Mouse (Mus musculus) testis, adult 2 months (tissue): ENCODE data around the gene Emc3. TPM values are rescaled to one million over a fixed set of nuclear protein-coding genes. Genes with fewer than 3 reads are reported as not detected.
A peak's percentile ranks its signal among the peaks of the same experiment; 100 is the strongest.

Experiments used
- H3K27ac ChIP-seq: fragments of 200-500 bp; 2 replicates; pipeline ENCODE4 v1.5.1; 2012; ENCODE audit warnings: low read depth, low read length; ENCODE audit not compliant: control insufficient read depth, insufficient read depth
- H3K27me3 ChIP-seq: fragments of 200-500 bp; 2 replicates; pipeline ENCODE4 v1.6.1; 2012; ENCODE audit warnings: mild to moderate bottlenecking, low read length, moderate library complexity; ENCODE audit not compliant: control insufficient read depth, insufficient read depth
- H3K36me3 ChIP-seq: fragments of 200-500 bp; 2 replicates; pipeline ENCODE4 v1.6.1; 2012; ENCODE audit warnings: mild to moderate bottlenecking, low read length; ENCODE audit not compliant: control insufficient read depth, insufficient read depth
- H3K4me1 ChIP-seq: fragments of 200-500 bp; 2 replicates; pipeline ENCODE4 v1.6.1; 2012; ENCODE audit warnings: low read length; ENCODE audit not compliant: control insufficient read depth, insufficient read depth
- H3K4me3 ChIP-seq: fragments of 200-500 bp; 2 replicates; pipeline ENCODE4 v1.5.1; 2012; ENCODE audit warnings: low read depth, mild to moderate bottlenecking, low read length, moderate library complexity, mixed read lengths; ENCODE audit not compliant: control insufficient read depth
- CTCF ChIP-seq: fragments of 200-500 bp; IDR thresholded peaks from 2 replicates; pipeline ENCODE4 v1.5.1; 2012; ENCODE audit warnings: low read depth, mild to moderate bottlenecking, inconsistent platforms, low read length, moderate library complexity; ENCODE audit not compliant: control insufficient read depth, insufficient read depth, insufficient replicate concordance
- POLR2A ChIP-seq: fragments of 200-500 bp; IDR thresholded peaks from 2 replicates; pipeline ENCODE4 v1.6.1; 2012; ENCODE audit warnings: low read depth, mild to moderate bottlenecking, inconsistent platforms, low read length, moderate library complexity; ENCODE audit not compliant: control insufficient read depth
- polyA plus RNA-seq: library from polyadenylated mRNA; depleted of rRNA; stranded (reverse); fragments of >200 nt; gene quantifications from 2 replicates; pipeline ENCODE4 v1.2.3, GENCODE M21; 2012

Gene Emc3
- polyA plus RNA-seq, 1 experiment = 32.9 TPM

- no peaks in the 10 kb centered on the region; the same call in 1 of the 2 replicates for H3K4me1 ChIP-seq
- peaks cover 2% of the 10 kb centered on the region for H3K36me3 ChIP-seq
- TF ChIP-seq CTCF (no peak), POLR2A (no peak)
- peak overlapping the region; percentile 91 for H3K4me3 ChIP-seq
- no peaks in the 10 kb centered on the region for H3K27me3 ChIP-seq
- H3K27ac ChIP-seq = peak overlapping the region; percentile 63; the same call in 1 of the 2 replicates
These were observed 470 bp upstream of the Emc3 start for GRCm38 (mm10) chr6:113531840-113532404.

GRCm38 (mm10) chr6:113523420-113523819 lies 8.0 kb downstream of the Emc3 start:
- TF ChIP-seq CTCF (no peak), POLR2A (no peak)
- H3K4me1 ChIP-seq = no peaks in the 10 kb centered on the region
- H3K27ac ChIP-seq = no peak overlapping the region
- H3K27me3 ChIP-seq = no peaks in the 10 kb centered on the region
- H3K4me3 ChIP-seq = no peak overlapping the region
- no peaks in the 10 kb centered on the region; the same call in 1 of the 2 replicates for H3K36me3 ChIP-seq

- no peak overlapping the region for H3K27ac ChIP-seq
- H3K4me1 ChIP-seq = no peaks in the 10 kb centered on the region
- peaks cover 5% of the 10 kb centered on the region; the same call in 1 of the 2 replicates for H3K36me3 ChIP-seq
- no peak for TF ChIP-seq CTCF
- no peak overlapping the region for H3K4me3 ChIP-seq
- no peaks in the 10 kb centered on the region for H3K27me3 ChIP-seq
These were observed 9.1 kb downstream of the Emc3 start for GRCm38 (mm10) chr6:113522310-113522709.

DNA sequence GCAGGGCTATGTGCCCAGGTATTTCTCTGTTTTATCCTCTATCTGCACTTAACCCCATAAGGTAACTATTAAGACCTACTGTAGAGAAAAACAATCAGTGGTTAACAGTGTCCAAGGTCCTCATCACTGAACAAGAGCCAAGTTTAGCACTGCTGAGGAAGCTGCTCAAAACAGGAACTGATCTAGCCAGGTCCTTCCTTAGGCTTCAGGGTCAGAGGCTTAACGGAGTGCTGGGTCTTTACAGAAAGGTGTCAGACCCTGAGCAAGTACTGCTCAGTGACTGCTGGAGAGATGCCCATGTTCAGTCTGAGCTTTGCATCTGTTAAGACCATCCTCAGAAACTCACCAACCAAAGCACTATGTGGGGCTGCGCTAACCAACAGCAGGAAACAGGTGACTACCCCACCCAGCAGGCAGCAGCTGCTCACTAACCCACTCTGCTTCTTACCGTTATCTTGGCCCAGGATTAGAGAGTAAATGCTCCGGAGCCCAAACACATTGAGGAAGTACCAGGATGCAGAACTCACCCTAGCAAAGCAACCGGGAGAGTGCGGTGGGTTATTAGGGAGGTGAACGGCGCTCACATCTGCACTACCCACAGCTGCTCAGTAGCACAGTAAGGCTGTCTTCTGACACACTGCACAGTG lies 13.9 kb downstream of the Emc3 start:
- Histone ChIP-seq H3K4me1 (no peaks in the 10 kb centered on the region), H3K4me3 (no peak overlapping the region), H3K27ac (no peak overlapping the region), H3K27me3 (no peaks in the 10 kb centered on the region), H3K36me3 (peaks cover 9% of the 10 kb centered on the region)
- TF ChIP-seq POLR2A (no peak), CTCF (no peak)

GRCm38 (mm10) chr6:113514600-113514999 lies 16.9 kb downstream of the Emc3 start:
- H3K36me3 ChIP-seq = peaks cover 9% of the 10 kb centered on the region
- TF ChIP-seq CTCF (no peak), POLR2A (no peak)
- no peaks in the 10 kb centered on the region for H3K27me3 ChIP-seq
- no peak overlapping the region for H3K27ac ChIP-seq
- H3K4me1 ChIP-seq = no peaks in the 10 kb centered on the region
- H3K4me3 ChIP-seq = no peak overlapping the region

DNA sequence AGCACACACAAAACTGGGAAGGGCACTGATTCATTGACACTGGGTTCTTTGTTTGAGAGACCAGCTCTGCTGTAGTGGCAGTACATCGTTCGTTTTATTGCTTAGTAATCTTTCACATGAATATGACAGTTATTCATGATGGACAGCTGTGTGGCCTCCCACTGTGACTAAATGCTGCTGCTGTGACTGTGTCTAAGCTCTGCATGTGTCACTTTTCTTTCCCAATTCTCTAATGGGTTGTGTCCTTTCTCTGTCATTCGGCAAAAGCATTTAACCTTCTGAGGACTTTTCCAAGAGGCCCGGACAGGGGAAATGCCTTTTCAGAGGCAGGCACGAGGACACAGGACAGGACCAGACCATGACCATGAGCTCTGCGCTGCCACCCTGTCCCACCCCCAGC lies 17.5 kb downstream of the Emc3 start:
- TF ChIP-seq CTCF (no peak), POLR2A (no peak)
- Histone ChIP-seq H3K36me3 (peaks cover 9% of the 10 kb centered on the region), H3K4me1 (no peaks in the 10 kb centered on the region), H3K27ac (no peak overlapping the region), H3K4me3 (no peak overlapping the region), H3K27me3 (no peaks in the 10 kb centered on the region)

DNA sequence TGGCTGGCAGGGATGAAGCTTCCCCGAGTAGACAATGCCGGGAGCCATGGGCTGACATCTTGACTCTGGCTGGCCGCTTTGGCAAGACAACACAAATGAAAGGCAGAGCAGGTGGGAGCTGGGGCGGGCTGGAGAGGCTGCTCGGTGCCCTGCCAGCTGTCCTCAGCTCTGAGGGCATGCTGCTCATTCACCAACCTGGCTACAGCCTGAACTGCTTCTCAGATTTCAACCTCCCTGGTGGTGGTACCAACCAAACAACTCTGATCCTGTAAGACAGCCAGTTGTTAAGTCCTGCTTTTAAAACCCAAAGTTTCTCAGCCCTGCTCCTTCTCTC lies 22.5 kb downstream of the Emc3 start:
- Histone ChIP-seq H3K4me3 (no peak overlapping the region), H3K4me1 (no peaks in the 10 kb centered on the region), H3K27ac (no peak overlapping the region), H3K36me3 (no peaks in the 10 kb centered on the region), H3K27me3 (no peaks in the 10 kb centered on the region)
- TF ChIP-seq POLR2A (no peak), CTCF (no peak)

DNA sequence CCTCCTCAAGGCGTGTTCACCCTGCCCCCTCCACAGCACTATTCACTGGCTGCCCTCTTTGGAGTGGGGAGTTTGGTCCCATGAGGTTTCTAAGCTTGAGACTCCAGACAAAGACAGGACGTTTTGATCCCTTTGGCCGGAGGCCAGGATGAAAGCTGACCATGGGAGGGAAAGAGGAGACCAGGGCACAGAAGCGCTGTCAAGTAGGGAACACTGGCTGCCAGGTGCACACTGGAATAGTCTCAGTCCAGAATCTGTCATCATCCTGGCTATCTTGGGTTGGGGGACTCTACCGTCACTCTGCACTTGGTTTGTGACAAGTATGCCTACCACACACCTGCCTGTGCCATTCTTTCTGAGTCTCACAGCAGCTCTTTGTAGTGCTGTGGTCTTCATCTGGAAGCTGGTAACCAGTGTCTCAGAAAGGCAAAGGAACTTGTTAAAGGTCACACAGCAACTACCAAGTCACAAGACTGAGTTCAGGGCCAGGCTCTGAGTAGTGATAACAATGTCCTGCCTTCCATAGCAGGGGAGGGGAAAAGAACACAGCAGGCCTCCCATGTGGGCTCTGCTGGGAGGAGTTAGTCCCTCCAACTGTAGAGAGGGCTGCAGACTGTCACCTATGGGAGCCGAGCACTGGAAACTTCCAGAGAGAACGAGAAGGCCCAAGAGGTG lies 23.0 kb downstream of the Emc3 start:
- H3K27me3 ChIP-seq = no peaks in the 10 kb centered on the region
- H3K27ac ChIP-seq = peak overlapping the region; percentile 49; the same call in 1 of the 2 replicates
- H3K4me3 ChIP-seq = no peak overlapping the region
- no peaks in the 10 kb centered on the region for H3K36me3 ChIP-seq
- TF ChIP-seq POLR2A (no peak), CTCF (no peak)
- no peaks in the 10 kb centered on the region for H3K4me1 ChIP-seq
